Mouse (Mus musculus) kidney, adult 2 months (tissue): ENCODE measurements around the gene Krit1. TPM values are rescaled to one million over a fixed set of nuclear protein-coding genes. Genes with fewer than 3 reads are reported as not detected.
A peak's percentile ranks its signal among the peaks of the same experiment; 100 is the strongest.

Experiments used
- DNase-seq: peaks from one replicate; pipeline ENCODE4 v3.0.0; 2021
- H3K27ac ChIP-seq: fragments of 200-500 bp; 2 replicates; pipeline ENCODE4 v1.5.1; 2012; ENCODE audit warnings: low read depth, low read length, control low read depth, inconsistent platforms; ENCODE audit not compliant: insufficient read depth
- H3K27me3 ChIP-seq: fragments of 200-500 bp; replicated peaks from 2 replicates; pipeline ENCODE4 v1.6.1; 2012; ENCODE audit warnings: mild to moderate bottlenecking, moderate library complexity, low read length, inconsistent platforms; ENCODE audit not compliant: control insufficient read depth, insufficient read depth
- H3K36me3 ChIP-seq: fragments of 200-500 bp; 2 replicates; pipeline ENCODE4 v1.6.1; 2012; ENCODE audit warnings: mild to moderate bottlenecking, moderate library complexity, low read length, inconsistent platforms; ENCODE audit not compliant: control insufficient read depth, insufficient read depth
- H3K4me1 ChIP-seq: fragments of 200-500 bp; 2 replicates; pipeline ENCODE4 v1.6.1; 2011; ENCODE audit warnings: low read length; ENCODE audit not compliant: control insufficient read depth, insufficient read depth
- H3K4me3 ChIP-seq: fragments of 200-500 bp; 2 replicates; pipeline ENCODE4 v1.5.1; 2011; ENCODE audit warnings: mild to moderate bottlenecking, low read depth, low read length, control low read depth; ENCODE audit not compliant: insufficient read depth
- CTCF ChIP-seq: fragments of 200-500 bp; conservative IDR thresholded peaks from 2 replicates; pipeline ENCODE4 v1.5.1; 2011; ENCODE audit warnings: low read depth, mild to moderate bottlenecking, control low read depth, low read length, moderate library complexity, mixed read lengths; ENCODE audit not compliant: insufficient read depth, insufficient read length
- POLR2A ChIP-seq: fragments of 200-500 bp; IDR thresholded peaks from one replicate; pipeline ENCODE4 v1.6.1; 2011; ENCODE audit warnings: low read depth, low read length, control low read depth
- WGBS: fragments of 180-500 bp; shearing (Covaris S2); methylation state at CpG from one replicate; pipeline ENCODE4 v1.1.7; 2018; 5-methylcytosine and 5-hydroxymethylcytosine counted together
- polyA plus RNA-seq: library from polyadenylated mRNA; depleted of rRNA; stranded (reverse); fragments of >200 nt; gene quantifications from 2 replicates; pipeline ENCODE4 v1.2.3, GENCODE M21; 2012; rRNA removed

The Krit1 gene
- polyA plus RNA-seq: 6.9 and 8.3 TPM in 2 replicates

DNA sequence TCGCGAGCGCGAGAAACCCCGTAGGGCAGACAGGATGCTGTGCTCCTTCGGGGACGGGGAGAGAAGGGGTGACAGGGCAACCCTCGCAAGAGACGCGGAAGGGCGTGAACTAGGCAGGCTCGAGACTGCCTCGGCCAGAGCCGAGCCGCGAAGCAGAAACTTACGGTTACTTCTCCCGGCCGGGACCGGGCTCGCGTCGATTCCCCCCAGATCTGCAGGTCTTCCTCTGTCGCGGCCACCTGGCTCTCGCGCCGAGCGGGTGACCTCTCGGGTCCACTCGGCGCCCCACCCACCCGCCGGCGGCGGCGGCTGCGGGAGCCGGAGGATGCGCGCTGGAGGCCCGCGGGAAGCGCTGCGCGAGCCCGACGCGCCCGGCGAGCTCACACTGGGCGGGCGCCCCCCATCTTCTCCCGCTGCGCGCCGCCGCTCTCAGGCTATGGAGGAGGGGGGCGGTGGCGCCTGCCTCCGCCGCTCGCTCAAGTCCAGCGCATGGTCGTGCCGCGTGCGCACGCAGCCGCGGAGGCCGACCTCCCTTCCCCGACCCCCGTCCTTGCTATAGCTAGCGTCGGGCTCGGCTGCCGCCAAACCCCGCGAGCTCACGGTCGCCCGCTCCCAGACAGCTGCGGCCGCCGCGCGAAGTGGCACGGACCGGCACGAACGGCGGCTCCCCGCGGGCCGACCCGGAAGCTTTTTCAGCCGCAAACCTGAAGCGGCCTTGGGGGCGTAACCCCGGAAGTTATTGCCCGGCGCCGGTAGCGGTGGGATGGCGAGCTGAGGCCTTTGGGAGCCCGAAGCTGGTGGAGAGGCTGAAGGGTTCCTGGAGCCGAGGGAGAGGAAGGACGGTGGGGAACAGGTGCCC is at the start of gene Krit1, which contains the start of gene Ankib1:
Krit1 (plus strand) TSS at position 752 of the 859 bp plus-strand sequence.
Ankib1 (minus strand) TSS at position 493 of the 859 bp plus-strand sequence.
- peak within 1 kb of the TSS; percentile 94 for H3K4me3 ChIP-seq
- H3K36me3 ChIP-seq: no peaks in the 10 kb centered on the region
- peak within 1 kb of the TSS; percentile 88 for H3K27ac ChIP-seq
- WGBS: under 1% methylated on average over 107 of the region's 109 CpGs
- H3K4me1 ChIP-seq: peaks cover 6% of the 10 kb centered on the region; the same call in 1 of the 2 replicates
- no peaks in the 10 kb centered on the region for H3K27me3 ChIP-seq
- DNase-seq: peak; percentile 94
- no peak for TF ChIP-seq CTCF
- peak; percentile 11 for TF ChIP-seq POLR2A

DNA sequence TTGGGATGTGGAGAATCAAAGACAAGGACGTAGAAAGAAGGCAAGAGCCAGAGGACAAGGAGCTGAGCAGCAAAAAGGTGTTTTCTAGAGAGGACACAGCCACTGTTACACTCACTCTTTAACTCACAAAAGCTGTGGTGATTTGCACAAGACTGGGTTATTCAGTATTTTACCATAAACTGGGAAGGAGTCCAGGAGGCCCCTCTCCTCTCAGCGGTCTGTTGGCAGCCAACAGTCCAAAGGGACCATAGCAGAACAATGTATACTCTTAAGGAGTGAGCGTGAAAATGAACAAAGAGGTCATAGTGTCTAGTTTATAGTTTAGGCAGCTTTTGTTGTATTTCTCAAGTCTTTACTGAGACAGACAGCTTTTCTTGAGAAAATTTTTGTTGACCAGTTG is 31.5 kb upstream of the Krit1 start:
- TF ChIP-seq CTCF: no peak
- no peak for TF ChIP-seq POLR2A
- no peaks in the 10 kb centered on the region; the same call in 1 of the 2 replicates for H3K4me1 ChIP-seq
- no peak for DNase-seq
- no peak overlapping the region for H3K27ac ChIP-seq
- H3K36me3 ChIP-seq: peaks cover 2% of the 10 kb centered on the region; the same call in 1 of the 2 replicates
- no peaks in the 10 kb centered on the region for H3K27me3 ChIP-seq
- WGBS: 81% methylated on average over 3 of the region's 3 CpGs
- H3K4me3 ChIP-seq: no peak overlapping the region

DNA sequence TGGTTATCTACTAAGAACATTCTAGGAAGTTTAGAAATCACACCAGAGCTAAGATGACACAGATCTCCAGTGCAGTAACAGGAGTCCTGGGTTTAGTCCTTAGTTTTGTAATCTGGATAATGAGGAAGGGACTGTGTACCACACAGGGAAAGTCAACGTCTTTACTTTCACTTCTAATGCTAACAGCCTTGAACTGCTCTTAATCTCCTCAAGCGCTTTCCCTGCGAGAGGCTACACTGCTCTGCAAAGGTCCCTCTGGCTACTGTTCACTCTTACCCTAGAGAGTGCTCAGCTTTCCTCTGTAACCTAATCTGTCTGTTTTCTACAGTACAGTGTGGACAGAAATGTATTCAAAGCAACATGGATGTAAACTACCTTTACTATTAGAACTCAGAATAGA is 31.0 kb upstream of the Krit1 start:
- TF ChIP-seq POLR2A (no peak), CTCF (no peak)

DNA sequence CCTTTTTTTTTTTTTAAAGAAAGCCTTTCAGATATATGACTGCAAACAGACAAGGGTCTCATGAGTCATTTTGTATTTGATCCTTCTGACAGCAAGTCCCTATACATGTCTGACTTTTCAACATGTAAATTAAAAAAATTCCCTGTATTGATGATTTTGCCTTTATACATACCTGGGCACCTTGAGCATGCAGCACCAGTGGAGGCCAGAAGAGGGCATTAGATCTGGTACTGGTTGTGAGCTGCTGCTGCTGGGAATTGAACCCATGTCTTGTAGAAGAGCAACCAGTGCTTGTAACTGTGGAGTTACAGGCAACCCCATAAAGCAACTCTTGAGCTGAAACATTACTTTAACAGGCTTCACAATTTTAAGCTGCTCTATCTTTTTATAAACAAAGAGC is 20.3 kb upstream of the Krit1 start:
- no peak for DNase-seq
- TF ChIP-seq POLR2A (no peak), CTCF (peak; percentile 45)
- H3K27ac ChIP-seq: no peak overlapping the region
- no peaks in the 10 kb centered on the region for H3K27me3 ChIP-seq
- H3K4me3 ChIP-seq: no peak overlapping the region
- H3K36me3 ChIP-seq: no peaks in the 10 kb centered on the region
- H3K4me1 ChIP-seq: peaks cover 6% of the 10 kb centered on the region; the same call in 1 of the 2 replicates

More for the DNA sequence above, 31.0 kb upstream of the Krit1 start:
- H3K36me3 ChIP-seq: peaks cover 2% of the 10 kb centered on the region; the same call in 1 of the 2 replicates
- DNase-seq: no peak
- no peaks in the 10 kb centered on the region; the same call in 1 of the 2 replicates for H3K4me1 ChIP-seq
- H3K27me3 ChIP-seq: no peaks in the 10 kb centered on the region
- WGBS: 70% methylated on average over 3 of the region's 3 CpGs
- no peak overlapping the region for H3K4me3 ChIP-seq
- no peak overlapping the region for H3K27ac ChIP-seq

DNA sequence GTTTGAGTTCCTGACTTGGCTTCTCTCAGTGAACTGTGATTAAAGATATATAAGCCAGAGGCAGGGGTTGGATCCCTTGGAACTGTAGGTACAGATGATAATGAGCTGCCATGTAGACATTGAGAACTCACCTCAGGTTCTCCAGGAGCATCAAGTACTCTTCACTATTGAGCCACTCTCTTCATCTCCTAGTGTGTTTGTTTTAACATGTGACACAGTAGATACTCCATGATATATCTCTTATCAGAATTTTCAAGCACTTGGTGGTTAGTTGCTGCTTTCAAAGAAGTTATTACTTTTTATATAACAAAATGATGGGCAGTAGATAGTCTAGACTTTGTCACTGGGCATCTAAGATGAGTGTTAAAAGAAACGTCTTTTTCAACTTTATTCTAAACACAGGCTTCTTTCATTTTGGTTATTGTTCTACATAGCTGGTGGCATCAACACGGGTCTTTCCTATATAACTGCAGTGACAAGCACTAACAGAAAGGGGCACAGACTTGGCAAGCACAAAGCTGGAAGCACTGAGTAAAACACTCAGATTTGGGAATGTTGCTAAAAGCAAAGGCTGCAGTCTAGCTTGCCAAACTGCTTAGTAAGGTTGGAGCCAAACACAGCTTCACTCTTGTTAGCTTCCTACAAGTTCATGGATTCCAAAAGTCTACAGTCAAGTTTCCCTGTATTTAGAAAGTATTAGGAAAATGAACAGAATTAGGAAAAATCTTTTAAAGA is 18.9 kb upstream of the Krit1 start:
- TF ChIP-seq POLR2A: no peak
- TF ChIP-seq CTCF: no peak
- Histone ChIP-seq H3K27ac (no peak overlapping the region), H3K4me3 (no peak overlapping the region), H3K4me1 (peaks cover 7% of the 10 kb centered on the region; the same call in 1 of the 2 replicates), H3K27me3 (no peaks in the 10 kb centered on the region), H3K36me3 (no peaks in the 10 kb centered on the region)
- 72% methylated on average over 2 of the region's 2 CpGs for WGBS
- DNase-seq: no peak

DNA sequence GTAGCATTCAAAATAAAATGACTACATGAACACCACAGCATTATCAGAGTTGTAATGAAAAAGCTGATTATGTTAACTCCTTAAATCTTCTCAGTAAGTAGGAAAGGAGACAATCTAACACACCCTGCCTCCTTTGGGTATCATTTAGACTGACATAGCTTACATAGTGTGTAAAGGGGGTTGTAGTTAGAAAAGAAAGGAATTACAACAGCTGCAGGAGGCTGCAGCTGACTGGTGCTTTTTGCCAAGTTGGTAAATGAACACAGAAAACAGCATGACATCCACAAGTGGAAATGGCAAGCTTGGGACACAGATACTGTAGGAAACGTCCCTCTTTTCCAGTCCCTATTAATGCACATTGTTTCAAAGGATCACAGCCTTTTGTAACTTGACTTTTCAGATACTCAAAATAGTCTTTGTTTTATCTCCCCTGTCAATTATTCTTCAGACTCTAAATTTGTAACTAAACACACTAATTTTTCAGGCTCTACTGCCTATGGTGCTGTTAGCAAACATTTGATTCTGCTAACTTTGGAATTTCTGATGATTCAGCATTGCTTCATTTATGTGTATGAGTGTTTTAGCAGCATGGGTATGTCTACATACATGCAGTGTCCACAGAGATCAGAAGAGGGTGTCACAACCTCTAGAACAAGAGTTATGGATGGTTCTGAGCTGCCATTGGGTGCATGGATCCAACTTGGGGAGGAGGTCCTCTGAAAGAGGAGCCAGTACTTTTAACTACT is 18.1 kb upstream of the Krit1 start:
- H3K27ac ChIP-seq: no peak overlapping the region

More for the DNA sequence above, 18.1 kb upstream of the Krit1 start:
- no peak for DNase-seq
- Histone ChIP-seq H3K27me3 (no peaks in the 10 kb centered on the region), H3K4me1 (peaks cover 7% of the 10 kb centered on the region; the same call in 1 of the 2 replicates), H3K36me3 (no peaks in the 10 kb centered on the region), H3K4me3 (no peak overlapping the region)
- WGBS: 27% methylated on average over 1 of the region's 1 CpGs
- no peak for TF ChIP-seq CTCF
- no peak for TF ChIP-seq POLR2A
